Mouse (Mus musculus) cerebellum, adult 2 months (tissue): Measurements from ENCODE around the gene Sftpa1. TPM values are rescaled to one million over a fixed set of nuclear protein-coding genes. Genes with fewer than 3 reads are reported as not detected.

ENCODE experiments used
- DNase-seq, 2 experiments: peaks; one replicate each; pipeline ENCODE4 v3.0.0; 2021
- H3K27ac ChIP-seq: fragments of 200-500 bp; 2 replicates; pipeline ENCODE4 v1.5.1; 2012; ENCODE audit warnings: low read length, control low read depth, inconsistent platforms; ENCODE audit not compliant: insufficient read depth
- H3K27me3 ChIP-seq: fragments of 200-500 bp; 2 replicates; pipeline ENCODE4 v1.6.1; 2012; ENCODE audit warnings: inconsistent platforms, mild to moderate bottlenecking, low read length, moderate library complexity; ENCODE audit not compliant: control insufficient read depth, insufficient read depth
- H3K4me1 ChIP-seq: fragments of 200-500 bp; 2 replicates; pipeline ENCODE4 v1.6.1; 2011; ENCODE audit warnings: low read length; ENCODE audit not compliant: control insufficient read depth, insufficient read depth
- H3K4me3 ChIP-seq: fragments of 200-500 bp; replicated peaks from 2 replicates; pipeline ENCODE3; 2011; ENCODE audit warnings: mild to moderate bottlenecking, low read depth, low read length, control low read depth; ENCODE audit not compliant: insufficient read depth
- CTCF ChIP-seq: fragments of 200-500 bp; IDR thresholded peaks from 2 replicates; pipeline ENCODE4 v1.5.1; 2011; ENCODE audit warnings: low read depth, mild to moderate bottlenecking, control low read depth, low read length, moderate library complexity, borderline replicate concordance; ENCODE audit not compliant: insufficient read depth
- POLR2A ChIP-seq: fragments of 200-500 bp; IDR thresholded peaks from 2 replicates; pipeline ENCODE4 v1.6.1; 2011; ENCODE audit warnings: low read length, control low read depth, borderline replicate concordance; ENCODE audit not compliant: insufficient read depth
- WGBS: fragments of 180-500 bp; shearing (Covaris S2); methylation state at CpG from one replicate; pipeline ENCODE4 v1.1.7; 2018; 5-methylcytosine and 5-hydroxymethylcytosine counted together
- polyA plus RNA-seq: library from polyadenylated mRNA; depleted of rRNA; stranded (reverse); fragments of >200 nt; gene quantifications from 2 replicates; pipeline ENCODE4 v1.2.3, GENCODE M21; 2012; rRNA removed

The Sftpa1 gene
- not detected in 2 replicates for polyA plus RNA-seq

- WGBS: 85% methylated on average over 7 of the region's 7 CpGs
These were observed at the start of gene Sftpa1 for GRCm38 (mm10) chr14:41131540-41131939. Gene Sftpa1, plus strand, starts transcription at chr14:41131782.

DNA sequence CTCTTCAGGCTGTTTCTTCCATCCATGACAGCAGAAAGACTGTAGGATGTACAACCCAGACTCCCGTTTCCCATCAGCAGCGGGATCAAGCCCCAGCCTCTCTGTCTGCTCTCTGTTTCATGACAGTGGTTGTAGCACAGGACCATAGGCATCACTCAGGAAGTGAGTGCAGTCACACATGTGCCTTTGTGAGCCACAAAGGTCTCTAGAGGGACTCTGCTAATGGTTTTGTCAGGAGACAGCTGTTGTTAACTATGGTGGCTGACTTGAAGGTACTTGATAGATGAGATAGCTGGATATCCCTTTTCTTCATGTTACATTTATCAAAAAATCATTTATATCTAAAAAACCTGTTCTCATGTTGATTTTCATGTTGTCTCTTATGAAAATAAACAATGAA lies 49.2 kb upstream of the Sftpa1 start:
- H3K4me1 ChIP-seq: no peaks in the 10 kb centered on the region
- 86% methylated on average over 2 of the region's 2 CpGs for WGBS
- no peak for DNase-seq
- no peak overlapping the region for H3K4me3 ChIP-seq
- TF ChIP-seq POLR2A (no peak), CTCF (no peak)
- no peaks in the 10 kb centered on the region for H3K27me3 ChIP-seq
- H3K27ac ChIP-seq: no peak overlapping the region

More at GRCm38 (mm10) chr14:41131540-41131939, at the start of gene Sftpa1:
- no peak within 1 kb of the TSS for H3K27ac ChIP-seq
- no peak for DNase-seq
- no peaks in the 10 kb centered on the region for H3K4me1 ChIP-seq
- H3K27me3 ChIP-seq: no peaks in the 10 kb centered on the region
- H3K4me3 ChIP-seq: no peak within 1 kb of the TSS
- TF ChIP-seq POLR2A (no peak), CTCF (no peak)

DNA sequence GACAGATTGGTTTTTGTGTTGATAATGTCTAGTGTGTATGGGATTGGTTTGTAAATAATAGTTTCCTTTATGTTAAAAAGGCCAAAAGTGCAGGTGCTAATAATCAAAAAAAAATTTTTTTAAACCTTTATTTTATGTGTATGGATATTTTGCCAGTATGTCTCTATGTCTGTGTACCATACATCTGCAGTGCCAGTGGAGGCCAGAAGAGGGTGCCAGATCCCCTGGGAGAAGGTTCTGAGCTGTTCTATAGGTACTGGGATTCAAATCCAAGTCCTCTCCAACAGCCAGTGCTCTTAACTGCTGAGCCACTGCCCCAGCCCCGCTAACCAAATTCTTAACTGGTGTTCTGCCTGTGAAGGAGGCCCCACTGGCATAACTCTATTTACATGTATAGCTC lies 44.1 kb upstream of the Sftpa1 start:
- Histone ChIP-seq H3K27me3 (no peaks in the 10 kb centered on the region), H3K4me1 (no peaks in the 10 kb centered on the region), H3K27ac (no peak overlapping the region), H3K4me3 (no peak overlapping the region)
- TF ChIP-seq POLR2A: no peak
- peak; percentile 17; the same call in 1 of the 2 replicates for TF ChIP-seq CTCF
- no peak for DNase-seq
- 88% methylated on average over 1 of the region's 1 CpGs for WGBS

DNA sequence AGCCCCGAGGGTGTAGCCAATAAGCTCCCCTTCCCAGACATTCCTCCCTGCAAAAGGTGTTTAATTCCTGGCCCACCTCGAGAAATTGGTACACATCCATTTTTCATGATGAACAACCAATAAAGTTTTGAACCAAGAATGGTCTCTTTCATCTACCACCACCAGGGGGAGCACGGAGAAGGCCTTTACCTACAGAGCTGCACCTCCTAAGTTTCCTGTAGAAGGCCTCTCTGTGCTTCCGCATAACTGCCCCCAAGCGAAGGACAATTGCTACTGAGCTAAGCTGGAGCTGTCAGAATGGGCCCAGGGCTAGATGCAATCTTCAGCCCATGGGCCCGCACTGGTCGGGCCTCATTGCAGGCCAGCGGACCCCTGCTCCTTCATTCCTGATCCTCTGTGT lies 40.8 kb upstream of the Sftpa1 start:
- Histone ChIP-seq H3K27me3 (no peaks in the 10 kb centered on the region), H3K4me1 (no peaks in the 10 kb centered on the region), H3K27ac (no peak overlapping the region), H3K4me3 (no peak overlapping the region)
- no peak for TF ChIP-seq POLR2A
- TF ChIP-seq CTCF: no peak
- WGBS: 54% methylated on average over 8 of the region's 8 CpGs
- DNase-seq: no peak

- TF ChIP-seq POLR2A: no peak
- TF ChIP-seq CTCF: peak; percentile 31; the same call in 1 of the 2 replicates
- Histone ChIP-seq H3K4me3 (no peak overlapping the region), H3K27ac (no peak overlapping the region), H3K27me3 (no peaks in the 10 kb centered on the region), H3K4me1 (no peaks in the 10 kb centered on the region)
- 56% methylated on average over 1 of the region's 1 CpGs for WGBS
- DNase-seq: no peak
These were observed 37.5 kb upstream of the Sftpa1 start for GRCm38 (mm10) chr14:41094114-41094513.

GRCm38 (mm10) chr14:41096296-41096860 lies 35.2 kb upstream of the Sftpa1 start:
- Histone ChIP-seq H3K4me1 (no peaks in the 10 kb centered on the region), H3K4me3 (no peak overlapping the region), H3K27ac (no peak overlapping the region), H3K27me3 (no peaks in the 10 kb centered on the region)
- WGBS: 65% methylated on average over 3 of the region's 3 CpGs
- no peak for DNase-seq
- TF ChIP-seq CTCF (no peak), POLR2A (no peak)

GRCm38 (mm10) chr14:41098726-41099125 lies 32.9 kb upstream of the Sftpa1 start:
- 92% methylated on average over 1 of the region's 1 CpGs for WGBS
- no peak for DNase-seq
- H3K27ac ChIP-seq: no peak overlapping the region
- no peak for TF ChIP-seq POLR2A
- TF ChIP-seq CTCF: no peak
- H3K4me1 ChIP-seq: no peaks in the 10 kb centered on the region
- no peak overlapping the region for H3K4me3 ChIP-seq
- no peaks in the 10 kb centered on the region for H3K27me3 ChIP-seq

DNA sequence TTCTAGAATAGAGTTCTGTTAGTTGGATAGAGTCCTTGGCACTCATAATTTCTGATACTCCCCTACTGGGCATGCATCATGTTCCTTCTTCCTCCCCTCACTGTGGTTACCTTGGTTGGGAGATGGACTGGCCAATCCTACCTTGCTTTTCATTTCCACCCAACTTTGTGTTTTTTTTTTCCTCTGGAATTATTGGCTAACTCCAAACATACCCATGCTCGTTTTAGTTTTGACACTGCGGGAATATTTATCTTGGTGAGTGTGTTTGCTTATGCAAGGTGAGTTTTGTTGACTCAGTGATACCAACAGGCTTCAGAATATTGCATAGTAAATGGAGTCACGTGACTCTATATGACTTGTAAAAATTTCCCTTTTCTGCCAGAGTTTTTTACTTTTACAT lies 30.9 kb upstream of the Sftpa1 start:
- Histone ChIP-seq H3K4me3 (no peak overlapping the region), H3K4me1 (no peaks in the 10 kb centered on the region), H3K27me3 (no peaks in the 10 kb centered on the region), H3K27ac (no peak overlapping the region)
- no peak for DNase-seq
- 87% methylated on average over 3 of the region's 3 CpGs for WGBS
- TF ChIP-seq CTCF: no peak
- no peak for TF ChIP-seq POLR2A

DNA sequence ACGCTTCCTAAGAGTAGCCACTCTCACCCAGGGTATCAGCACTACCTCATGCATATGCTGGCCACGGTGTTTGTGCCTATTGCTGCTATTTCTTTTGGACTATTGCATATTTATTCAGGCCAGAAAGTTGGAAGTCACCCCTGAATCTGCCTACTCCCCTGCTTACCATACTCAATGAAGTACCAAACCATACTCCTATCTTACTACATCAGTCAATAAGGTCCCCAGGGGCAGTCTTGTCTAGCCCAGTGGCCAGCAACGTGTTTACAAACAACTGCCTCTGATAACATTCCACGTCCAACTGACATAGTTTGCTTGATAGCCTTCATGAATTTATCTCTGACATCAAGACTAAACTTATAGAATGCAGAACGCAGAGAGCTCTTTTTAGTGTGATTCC lies 30.3 kb upstream of the Sftpa1 start:
- 82% methylated on average over 5 of the region's 5 CpGs for WGBS
- H3K27me3 ChIP-seq: no peaks in the 10 kb centered on the region
- no peaks in the 10 kb centered on the region for H3K4me1 ChIP-seq
- TF ChIP-seq POLR2A (no peak), CTCF (no peak)
- DNase-seq: no peak
- H3K27ac ChIP-seq: no peak overlapping the region
- no peak overlapping the region for H3K4me3 ChIP-seq
